Mouse (Mus musculus): ENCODE results near the gene Agk. TPM values are rescaled to one million over a fixed set of nuclear protein-coding genes. Genes with fewer than 3 reads are reported as not detected.
A peak's percentile ranks its signal among the peaks of the same experiment; 100 is the strongest.

Agk gene
- polyA plus RNA-seq, 1 experiment: 10.3 TPM

GRCm38 (mm10) chr6:40380181-40380580 lies 55.2 kb downstream of the Agk start:
- no peaks in the 10 kb centered on the region for H3K27me3 ChIP-seq (ENCODE audit: control insufficient read depth, insufficient read depth, low read length)
- no peak overlapping the region for H3K27ac ChIP-seq (ENCODE audit: control insufficient read depth, insufficient read depth, low read depth, low read length)
- no peak for TF ChIP-seq POLR2A (IDR thresholded peaks at IDR 0.05; ENCODE audit: control insufficient read depth, low read depth, low read length)
- TF ChIP-seq CTCF (IDR thresholded peaks at IDR 0.05; ENCODE audit: control insufficient read depth, insufficient read depth, insufficient replicate concordance, low read depth, low read length): no peak
- no peaks in the 10 kb centered on the region for H3K36me3 ChIP-seq (ENCODE audit: control insufficient read depth, insufficient read depth, low read length)
- H3K4me3 ChIP-seq (ENCODE audit: control insufficient read depth, low read depth, low read length): no peak overlapping the region
- no peaks in the 10 kb centered on the region for H3K4me1 ChIP-seq (ENCODE audit: control insufficient read depth, insufficient read depth, low read length)

GRCm38 (mm10) chr6:40381908-40382307 lies 56.9 kb downstream of the Agk start:
- Histone ChIP-seq H3K36me3 (ENCODE audit: control insufficient read depth, insufficient read depth, low read length) (no peaks in the 10 kb centered on the region), H3K4me3 (ENCODE audit: control insufficient read depth, low read depth, low read length) (no peak overlapping the region), H3K4me1 (ENCODE audit: control insufficient read depth, insufficient read depth, low read length) (no peaks in the 10 kb centered on the region), H3K27ac (ENCODE audit: control insufficient read depth, insufficient read depth, low read depth, low read length) (no peak overlapping the region), H3K27me3 (ENCODE audit: control insufficient read depth, insufficient read depth, low read length) (no peaks in the 10 kb centered on the region)
- TF ChIP-seq POLR2A (IDR thresholded peaks at IDR 0.05; ENCODE audit: control insufficient read depth, low read depth, low read length) (no peak), CTCF (IDR thresholded peaks at IDR 0.05; ENCODE audit: control insufficient read depth, insufficient read depth, insufficient replicate concordance, low read depth, low read length) (no peak)

GRCm38 (mm10) chr6:40385682-40386081 lies 60.7 kb downstream of the Agk start:
- no peaks in the 10 kb centered on the region for H3K36me3 ChIP-seq (ENCODE audit: control insufficient read depth, insufficient read depth, low read length)
- no peak overlapping the region for H3K27ac ChIP-seq (ENCODE audit: control insufficient read depth, insufficient read depth, low read depth, low read length)
- H3K27me3 ChIP-seq (ENCODE audit: control insufficient read depth, insufficient read depth, low read length): no peaks in the 10 kb centered on the region
- no peak overlapping the region for H3K4me3 ChIP-seq (ENCODE audit: control insufficient read depth, low read depth, low read length)
- no peaks in the 10 kb centered on the region for H3K4me1 ChIP-seq (ENCODE audit: control insufficient read depth, insufficient read depth, low read length)
- TF ChIP-seq POLR2A (IDR thresholded peaks at IDR 0.05; ENCODE audit: control insufficient read depth, low read depth, low read length) (no peak), CTCF (IDR thresholded peaks at IDR 0.05; ENCODE audit: control insufficient read depth, insufficient read depth, insufficient replicate concordance, low read depth, low read length) (no peak)

- no peaks in the 10 kb centered on the region for H3K4me1 ChIP-seq (ENCODE audit: control insufficient read depth, insufficient read depth, low read length)
- H3K27ac ChIP-seq (ENCODE audit: control insufficient read depth, insufficient read depth, low read depth, low read length): no peak overlapping the region
- TF ChIP-seq CTCF (IDR thresholded peaks at IDR 0.05; ENCODE audit: control insufficient read depth, insufficient read depth, insufficient replicate concordance, low read depth, low read length) (no peak), POLR2A (IDR thresholded peaks at IDR 0.05; ENCODE audit: control insufficient read depth, low read depth, low read length) (no peak)
- H3K4me3 ChIP-seq (ENCODE audit: control insufficient read depth, low read depth, low read length): no peak overlapping the region
- H3K36me3 ChIP-seq (ENCODE audit: control insufficient read depth, insufficient read depth, low read length): no peaks in the 10 kb centered on the region
- H3K27me3 ChIP-seq (ENCODE audit: control insufficient read depth, insufficient read depth, low read length): no peaks in the 10 kb centered on the region
Measured at GRCm38 (mm10) chr6:40388660-40389059, 63.7 kb downstream of the Agk start.

- Histone ChIP-seq H3K36me3 (ENCODE audit: control insufficient read depth, insufficient read depth, low read length) (no peaks in the 10 kb centered on the region), H3K27me3 (ENCODE audit: control insufficient read depth, insufficient read depth, low read length) (no peaks in the 10 kb centered on the region), H3K27ac (ENCODE audit: control insufficient read depth, insufficient read depth, low read depth, low read length) (no peak overlapping the region), H3K4me1 (ENCODE audit: control insufficient read depth, insufficient read depth, low read length) (no peaks in the 10 kb centered on the region), H3K4me3 (ENCODE audit: control insufficient read depth, low read depth, low read length) (no peak overlapping the region)
- TF ChIP-seq CTCF (IDR thresholded peaks at IDR 0.05; ENCODE audit: control insufficient read depth, insufficient read depth, insufficient replicate concordance, low read depth, low read length) (no peak), POLR2A (IDR thresholded peaks at IDR 0.05; ENCODE audit: control insufficient read depth, low read depth, low read length) (no peak)
Measured at GRCm38 (mm10) chr6:40390975-40391374, 66.0 kb downstream of the Agk start.

GRCm38 (mm10) chr6:40393213-40393612 lies 68.2 kb downstream of the Agk start:
- H3K27ac ChIP-seq (ENCODE audit: control insufficient read depth, insufficient read depth, low read depth, low read length): no peak overlapping the region
- no peaks in the 10 kb centered on the region for H3K27me3 ChIP-seq (ENCODE audit: control insufficient read depth, insufficient read depth, low read length)
- H3K4me3 ChIP-seq (ENCODE audit: control insufficient read depth, low read depth, low read length): no peak overlapping the region
- TF ChIP-seq CTCF (IDR thresholded peaks at IDR 0.05; ENCODE audit: control insufficient read depth, insufficient read depth, insufficient replicate concordance, low read depth, low read length): peak; percentile 53; the same call in 1 of the 2 replicates
- no peak for TF ChIP-seq POLR2A (IDR thresholded peaks at IDR 0.05; ENCODE audit: control insufficient read depth, low read depth, low read length)
- no peaks in the 10 kb centered on the region for H3K36me3 ChIP-seq (ENCODE audit: control insufficient read depth, insufficient read depth, low read length)
- H3K4me1 ChIP-seq (ENCODE audit: control insufficient read depth, insufficient read depth, low read length): no peaks in the 10 kb centered on the region

- no peak overlapping the region for H3K27ac ChIP-seq (ENCODE audit: control insufficient read depth, insufficient read depth, low read depth, low read length)
- no peaks in the 10 kb centered on the region for H3K27me3 ChIP-seq (ENCODE audit: control insufficient read depth, insufficient read depth, low read length)
- no peak for TF ChIP-seq CTCF (IDR thresholded peaks at IDR 0.05; ENCODE audit: control insufficient read depth, insufficient read depth, insufficient replicate concordance, low read depth, low read length)
- H3K4me3 ChIP-seq (ENCODE audit: control insufficient read depth, low read depth, low read length): no peak overlapping the region
- H3K4me1 ChIP-seq (ENCODE audit: control insufficient read depth, insufficient read depth, low read length): no peaks in the 10 kb centered on the region
- H3K36me3 ChIP-seq (ENCODE audit: control insufficient read depth, insufficient read depth, low read length): no peaks in the 10 kb centered on the region; the same call in none of the 2 replicates
Measured at GRCm38 (mm10) chr6:40402031-40402430, 77.1 kb downstream of the Agk start.
